Mouse (Mus musculus): ENCODE data around the gene 2310011J03Rik.
"Not testable (repeated sequence)": the region's sequence is repeated elsewhere in the genome, so short reads cannot be mapped to it uniquely, and the experiment has no call there.

Gene 2310011J03Rik

DNA sequence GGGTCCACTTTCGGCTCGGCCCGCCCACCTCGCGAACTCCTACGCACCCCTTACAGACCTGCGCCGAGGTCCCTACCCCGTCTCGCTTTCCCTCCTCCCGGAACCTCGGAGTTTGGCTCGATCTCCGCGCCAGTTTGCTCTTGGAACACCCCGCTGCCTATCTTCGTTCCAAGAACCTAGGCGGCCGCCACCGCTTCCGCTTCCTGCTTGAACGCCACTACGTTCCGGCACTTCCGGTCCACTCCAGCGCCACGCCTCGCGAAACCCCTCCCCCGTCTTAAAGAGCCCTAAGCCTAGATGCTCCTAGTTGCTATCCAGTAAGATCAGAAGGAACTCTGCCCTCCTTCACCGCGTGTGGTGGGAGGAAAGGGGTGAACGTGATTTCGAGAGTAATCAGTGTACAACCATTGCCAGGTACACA, at the start of gene 2310011J03Rik:
Gene 2310011J03Rik, minus strand, starts transcription at position 198 of the 421 bp plus-strand sequence.
- peak; percentile 90 for DNase-seq (ENCODE audit: low spot score)

GRCm38 (mm10) chr10:80368392-80368791, 48.1 kb upstream of the 2310011J03Rik start:
- no peak for DNase-seq (ENCODE audit: low spot score)

GRCm38 (mm10) chr10:80367954-80368353, 47.6 kb upstream of the 2310011J03Rik start:
- DNase-seq (ENCODE audit: low spot score), result no peak

DNA sequence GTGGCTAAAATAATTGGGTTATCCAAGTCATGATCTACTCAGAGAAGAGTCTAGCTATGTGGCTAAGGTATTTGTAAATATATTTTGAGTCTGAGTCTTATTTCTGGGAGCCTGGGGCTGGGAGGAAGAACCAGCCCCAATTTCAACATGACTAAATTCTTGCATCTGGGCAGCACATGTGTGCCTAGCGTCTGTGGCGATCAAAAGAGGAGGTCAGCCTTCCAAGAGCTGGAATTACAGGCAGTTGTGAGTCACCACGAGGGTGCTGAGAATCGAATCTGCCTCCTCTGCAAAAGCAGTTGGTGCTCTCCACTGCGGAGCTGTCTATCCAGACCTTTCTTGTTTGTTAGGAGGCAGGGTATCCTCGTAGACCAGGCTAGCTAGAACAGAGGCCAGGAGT, 45.4 kb upstream of the 2310011J03Rik start:
- no peak for DNase-seq (ENCODE audit: low spot score)

- DNase-seq (ENCODE audit: low spot score), result no peak
Observed at GRCm38 (mm10) chr10:80363734-80364133, 43.4 kb upstream of the 2310011J03Rik start.

DNA sequence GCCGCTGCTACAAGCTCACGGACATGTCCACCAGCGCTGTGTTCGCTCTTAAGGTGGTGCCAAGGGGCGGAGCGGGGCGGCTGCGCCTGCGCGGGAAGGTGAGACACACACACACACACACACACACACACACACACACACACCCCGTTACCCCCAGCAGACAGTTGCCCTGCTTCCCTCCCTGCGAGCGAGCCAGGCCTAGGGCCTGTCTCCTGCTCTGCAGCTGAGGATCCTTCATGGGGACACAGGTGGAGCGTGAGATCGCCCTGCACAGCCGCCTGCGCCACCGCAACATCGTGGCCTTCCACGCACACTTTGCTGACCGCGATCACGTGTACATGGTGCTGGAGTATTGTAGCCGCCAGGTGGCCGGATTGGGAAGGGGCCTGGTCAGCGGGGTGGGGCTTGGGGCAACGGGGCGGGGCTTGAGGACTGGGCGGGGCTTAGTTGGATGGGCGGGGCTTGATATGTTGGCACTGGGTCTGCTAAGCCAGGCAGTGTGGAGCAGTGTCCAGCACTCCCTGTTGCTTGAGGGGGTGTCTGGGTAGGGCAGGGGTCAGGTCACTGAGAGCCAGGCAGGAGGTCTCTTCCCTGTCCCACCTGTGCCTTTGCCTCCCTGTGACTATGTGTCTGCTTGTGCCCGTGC, 37.8 kb upstream of the 2310011J03Rik start:
- peak; percentile 14 for DNase-seq (ENCODE audit: low spot score)

DNA sequence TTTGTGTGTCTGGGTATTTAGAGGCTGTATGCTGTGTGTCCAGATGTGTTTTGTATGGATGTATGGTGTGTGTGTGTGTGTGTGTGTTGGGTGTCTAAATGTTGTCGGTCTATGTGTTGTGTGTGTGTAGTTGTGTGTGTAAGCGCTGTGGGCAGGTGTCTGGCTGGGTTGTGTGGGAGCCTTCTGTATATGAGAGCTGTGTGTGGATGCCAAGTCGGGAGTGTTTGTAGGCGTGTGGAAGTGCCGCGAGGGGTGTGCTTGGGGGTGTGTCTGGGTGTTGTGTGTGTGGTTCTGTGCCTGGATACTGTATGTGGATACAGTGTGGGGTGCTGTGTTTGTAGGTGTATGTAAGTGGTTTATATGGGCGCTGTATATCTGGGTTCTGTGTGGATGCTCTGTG, 37.0 kb upstream of the 2310011J03Rik start:
- no peak for DNase-seq (ENCODE audit: low spot score)

DNA sequence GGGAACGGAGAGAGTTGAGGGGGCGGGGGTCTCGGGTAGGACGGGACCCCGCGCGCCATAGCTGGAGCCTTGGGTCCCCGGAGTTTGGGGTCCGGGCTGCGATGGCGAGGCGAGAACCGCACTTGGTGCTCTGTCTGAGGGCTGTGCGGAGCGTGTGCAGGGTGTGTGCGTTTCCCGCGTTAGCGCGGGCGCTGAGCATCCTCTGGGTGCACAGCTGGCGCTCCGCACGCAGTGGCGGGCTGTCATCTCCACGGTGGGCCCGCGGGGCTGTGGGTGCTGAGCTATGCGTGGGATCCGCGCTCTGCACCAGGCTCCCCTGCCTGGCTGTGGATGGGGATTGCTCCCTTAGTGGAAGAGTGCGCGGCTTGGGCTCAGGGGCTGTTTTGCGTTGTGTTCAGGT, 36.4 kb upstream of the 2310011J03Rik start:
- DNase-seq (ENCODE audit: low spot score), result no peak

DNA sequence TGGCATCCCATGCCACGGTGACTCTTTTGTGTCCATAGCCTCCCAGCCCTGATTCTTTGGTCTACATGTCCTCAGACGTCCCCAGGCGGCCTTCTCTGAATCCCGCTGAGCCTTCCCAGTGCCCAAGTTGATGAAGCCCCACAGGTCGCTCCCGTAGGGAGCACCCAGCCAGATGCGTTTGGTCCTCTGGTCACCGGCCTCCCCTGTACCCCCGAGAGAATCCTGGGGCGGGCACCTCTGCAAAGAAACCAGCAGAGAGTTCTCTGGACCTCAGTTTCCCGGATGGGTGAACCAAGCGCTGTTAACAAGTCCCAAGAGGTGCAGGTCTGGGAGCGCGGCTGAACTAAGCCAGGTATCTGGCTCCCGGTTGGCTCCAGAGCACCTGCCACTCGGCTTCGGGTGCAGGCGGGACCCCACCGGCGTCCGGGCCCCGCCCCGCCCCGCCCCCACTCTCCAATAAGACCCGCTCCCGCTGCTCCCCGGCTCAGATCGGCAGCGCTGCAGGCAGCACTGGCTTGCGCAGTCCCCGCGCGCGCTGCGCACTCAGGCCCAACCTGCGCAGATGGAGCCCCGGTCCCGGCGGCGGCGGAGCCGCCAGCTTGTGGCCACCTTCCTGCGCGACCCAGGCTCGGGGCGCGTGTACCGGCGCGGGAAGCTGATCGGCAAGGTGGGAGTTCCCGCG, 35.8 kb upstream of the 2310011J03Rik start, which contains the start of gene Plk5:
Gene Plk5, plus strand, starts transcription at position 459 of the 682 bp plus-strand sequence.
- no peak for DNase-seq (ENCODE audit: low spot score)

DNA sequence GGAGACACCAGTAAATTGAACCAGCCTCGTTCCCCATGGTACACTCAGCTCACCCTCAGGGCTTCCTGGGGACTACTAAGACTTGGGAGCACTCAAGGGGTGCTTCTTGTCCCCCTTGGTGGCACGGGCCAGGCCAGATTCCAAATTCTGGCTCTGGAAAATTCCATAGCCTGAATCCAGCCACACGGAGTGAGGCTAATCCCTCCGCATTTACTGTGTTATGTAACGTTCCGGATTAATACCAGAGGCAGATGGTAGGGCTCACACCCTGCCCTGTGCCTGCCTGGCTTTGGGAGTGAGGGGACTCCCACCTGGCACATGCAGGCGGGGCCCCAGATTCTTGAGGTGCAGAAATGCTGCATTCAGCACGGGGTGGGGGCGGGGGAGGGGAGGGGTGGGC, 35.1 kb upstream of the 2310011J03Rik start:
- no peak for DNase-seq (ENCODE audit: low spot score)

GRCm38 (mm10) chr10:80352727-80353126, 32.4 kb upstream of the 2310011J03Rik start:
- DNase-seq (ENCODE audit: low spot score), result no peak

DNA sequence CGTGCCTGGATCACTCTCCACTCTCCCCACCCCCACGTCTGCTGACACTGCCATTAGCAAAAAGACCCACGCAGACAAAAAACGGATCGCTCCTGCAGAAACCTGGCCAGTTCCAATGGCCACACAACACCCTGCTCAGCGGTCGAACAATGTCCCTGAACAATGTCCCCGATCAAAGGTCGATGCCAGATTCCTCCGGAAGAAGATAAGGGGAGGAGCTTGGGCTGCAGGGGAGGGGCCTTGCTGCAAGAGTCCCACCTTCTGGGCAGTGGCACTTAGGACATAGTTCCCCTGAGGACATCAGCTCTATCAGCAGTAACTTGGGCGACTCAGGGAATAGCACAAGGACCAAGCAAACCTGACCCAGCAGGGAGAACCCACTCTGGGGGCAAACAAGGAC, 31.6 kb upstream of the 2310011J03Rik start:
- DNase-seq (ENCODE audit: low spot score), result peak; percentile 86

GRCm38 (mm10) chr10:80350292-80350691, 30.0 kb upstream of the 2310011J03Rik start:
- peak; percentile 80 for DNase-seq (ENCODE audit: low spot score)

- DNase-seq (ENCODE audit: low spot score), result peak; percentile 22
Observed at GRCm38 (mm10) chr10:80348981-80349380, 28.6 kb upstream of the 2310011J03Rik start.

DNA sequence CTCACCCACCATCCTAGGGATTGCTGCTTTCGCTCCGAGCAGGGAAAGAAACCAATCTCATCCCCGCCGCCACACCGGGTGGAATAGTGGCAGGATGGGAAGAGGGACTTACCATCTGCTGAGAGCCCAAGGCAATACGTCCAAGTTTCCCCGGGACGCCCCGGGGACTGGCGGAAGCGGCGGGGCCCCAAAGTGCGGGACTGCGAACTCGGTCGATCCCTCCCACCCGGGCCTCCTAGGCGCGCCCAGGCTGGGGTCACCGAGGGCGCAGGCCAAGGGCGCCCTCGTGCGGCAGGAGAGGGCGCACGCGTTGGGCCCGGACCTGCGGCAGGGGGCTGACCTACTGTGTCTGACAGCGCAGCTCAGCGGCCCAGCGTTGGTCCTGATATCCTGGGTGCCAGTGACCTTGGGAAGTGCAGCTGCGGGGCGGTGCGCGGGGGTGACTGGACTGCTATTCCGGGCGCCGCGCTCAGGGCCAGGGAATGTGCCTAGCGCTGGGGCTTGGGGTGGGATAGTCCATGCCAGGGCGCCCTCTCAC, 28.0 kb upstream of the 2310011J03Rik start, which contains the start of gene Adamtsl5:
Gene Adamtsl5, minus strand, starts transcription at position 169 of the 538 bp plus-strand sequence.
- DNase-seq (ENCODE audit: low spot score), result peak; percentile 69

GRCm38 (mm10) chr10:80347514-80347967, 27.2 kb upstream of the 2310011J03Rik start:
- no peak for DNase-seq (ENCODE audit: low spot score)

DNA sequence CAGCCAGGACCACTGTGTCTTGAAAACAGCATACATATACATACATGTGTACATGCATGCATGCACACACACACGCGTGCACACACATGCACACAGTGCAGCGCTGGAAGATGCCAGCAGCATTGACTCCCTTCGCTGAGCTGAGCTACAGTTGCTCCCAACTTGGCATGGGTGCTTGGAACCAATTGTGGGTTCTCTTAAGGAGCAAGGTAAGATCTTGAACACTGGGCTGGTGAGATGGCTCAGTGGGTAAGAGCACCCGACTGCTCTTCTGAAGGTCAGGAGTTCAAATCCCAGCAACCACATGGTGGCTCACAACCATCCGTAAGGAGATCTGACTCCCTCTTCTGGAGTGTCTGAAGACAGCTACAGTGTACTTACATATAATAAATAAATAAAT, 25.6 kb upstream of the 2310011J03Rik start:
- not testable (repeated sequence) for DNase-seq (ENCODE audit: low spot score)

GRCm38 (mm10) chr10:80345122-80345521, 24.8 kb upstream of the 2310011J03Rik start:
- peak; percentile 68 for DNase-seq (ENCODE audit: low spot score)

- peak; percentile 70 for DNase-seq (ENCODE audit: low spot score)
Observed at GRCm38 (mm10) chr10:80344131-80344661, 23.9 kb upstream of the 2310011J03Rik start.

DNA sequence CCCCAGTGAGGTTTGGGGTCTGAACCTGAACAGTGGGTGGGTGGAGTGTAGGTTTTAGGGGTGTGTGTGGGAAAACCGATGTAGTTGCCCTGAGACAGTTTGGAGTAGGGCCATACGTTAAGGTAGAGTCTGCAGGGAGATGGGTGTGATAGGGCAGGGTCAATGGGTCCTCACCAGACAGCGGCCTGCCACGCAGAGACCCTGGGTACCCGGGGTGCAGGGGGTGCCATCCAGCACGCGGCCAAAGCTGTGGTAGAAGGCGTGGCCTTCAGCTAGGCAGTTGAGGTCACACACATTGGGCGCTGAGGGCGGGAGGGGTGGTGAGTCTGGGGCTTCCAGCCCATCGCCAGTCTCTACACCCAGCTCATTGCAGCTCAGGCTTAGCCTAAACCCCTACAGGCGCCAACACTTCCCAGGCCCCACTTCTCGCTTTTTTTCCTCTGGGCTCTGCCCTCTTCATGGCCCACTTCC, 23.1 kb upstream of the 2310011J03Rik start:
- DNase-seq (ENCODE audit: low spot score), result no peak

DNA sequence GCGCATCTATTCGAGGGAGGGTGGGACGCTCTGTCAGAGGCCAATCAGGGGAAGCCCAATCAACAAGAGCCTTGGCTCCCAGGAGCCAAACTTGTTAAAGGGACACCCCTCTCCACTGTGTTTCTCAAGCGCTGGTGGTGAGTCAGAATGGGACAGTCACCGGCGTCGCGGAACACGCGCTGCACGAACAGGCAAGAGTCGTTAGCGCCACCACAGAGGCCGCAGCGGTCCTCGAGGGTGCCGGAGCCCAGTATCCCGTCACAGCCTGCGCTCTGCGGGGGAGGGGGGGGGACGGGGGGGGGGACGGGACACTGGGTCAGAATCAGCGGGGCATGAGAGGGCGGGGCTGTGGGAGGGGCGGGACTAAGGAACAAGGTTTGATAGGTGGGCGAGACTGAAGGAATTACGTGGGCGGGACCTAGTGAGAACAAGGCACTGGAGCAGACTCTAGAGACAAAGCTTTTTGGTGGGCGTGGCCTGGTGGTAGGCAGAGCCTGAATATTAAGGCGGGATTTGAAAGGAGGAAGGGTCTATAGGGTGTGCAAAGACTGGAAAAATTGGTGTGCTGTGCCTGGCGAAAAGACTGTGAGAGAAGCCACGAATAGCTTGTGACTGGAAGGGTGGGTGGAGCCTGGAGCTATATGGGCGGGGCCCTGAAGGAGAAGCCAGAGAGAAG, 22.6 kb upstream of the 2310011J03Rik start:
- peak; percentile 93 for DNase-seq (ENCODE audit: low spot score)

GRCm38 (mm10) chr10:80342305-80342748, 22.0 kb upstream of the 2310011J03Rik start:
- no peak for DNase-seq (ENCODE audit: low spot score)

Data from yolk sac, embryonic 10.5 days (tissue).